In genomic region chr13:48493183-48493582, GRCm38 (mm10) we compare ENCODE assay signal across 17 mouse cellular contexts. TPM values are rescaled to one million over a fixed set of nuclear protein-coding genes. Genes with fewer than 3 reads are reported as not detected.
DNase-seq lines count a peak whose midpoint lies in the region; ATAC-seq lines count a peak whose summit lies in the region.
"Had no signal": no experiment of that assay in that cellular context is flagged by ENCODE, and none has a peak within 500 bp of the region (broad histone marks: within the 10 kb centered on the region; RNA-seq: fewer than 3 reads in every experiment).

No protein-coding gene starts in this region.

- H3K4me1 ChIP-seq in heart, embryonic 13.5 days = peaks cover 24% of the 10 kb centered on the region
- no peaks in the 10 kb centered on the region for H3K4me1 ChIP-seq in intestine, embryonic 15.5 days (replicated peaks)
- H3K4me1 ChIP-seq: stomach, embryonic 15.5 days had no signal

- 0 out of 2 replicates have a peak overlapping the region, but pooled peaks have one; percentile 44 for H3K9ac ChIP-seq in heart, embryonic 13.5 days
- no peak overlapping the region for H3K9ac ChIP-seq in intestine, embryonic 15.5 days
- H3K9ac ChIP-seq: limb, embryonic 12.5 days; liver, postnatal 0 days; midbrain, embryonic 15.5 days; neural tube, embryonic 13.5 days; stomach, embryonic 15.5 days had no signal

- H3K27ac ChIP-seq in heart, embryonic 13.5 days (replicated peaks) = peak overlapping the region; percentile 80
- H3K27ac ChIP-seq in intestine, embryonic 15.5 days = no peak overlapping the region
- H3K27ac ChIP-seq: limb, embryonic 12.5 days; midbrain, embryonic 15.5 days; neural tube, embryonic 13.5 days; stomach, embryonic 15.5 days had no signal

- peak overlapping the region; percentile 40; the same call in 1 of the 2 replicates for H3K4me2 ChIP-seq in heart, embryonic 13.5 days
- no peak overlapping the region for H3K4me2 ChIP-seq in intestine, embryonic 15.5 days (replicated peaks)
- H3K4me2 ChIP-seq: limb, embryonic 12.5 days; midbrain, embryonic 15.5 days; neural tube, embryonic 13.5 days; stomach, embryonic 15.5 days had no signal

- no peak; the same call in 1 of the 2 replicates for ATAC-seq in heart, embryonic 13.5 days (ENCODE audit: extremely low read depth, insufficient number of reproducible peaks, low FRiP score, low TSS enrichment)
- no peak for ATAC-seq in intestine, embryonic 15.5 days
- ATAC-seq: liver, postnatal 0 days; midbrain, embryonic 15.5 days had no signal

- DNase-seq in heart, adult 11 months = peak; percentile 89
- DNase-seq in heart, postnatal 36 days = no peak
- peak; percentile 55 for DNase-seq in 3134 (ENCODE audit: extremely low read depth, insufficient read length, low spot score)
- DNase-seq in NIH3T3 (ENCODE audit: low read depth) = peak; percentile 49
- no peak for DNase-seq in kidney, adult 11 months
- no peak for DNase-seq in cerebellum, adult 18-20 months
- DNase-seq: adrenal gland, postnatal 25 days; cerebellum, adult 11 months; gastrocnemius, postnatal 10 days; kidney, postnatal 10 days; liver, postnatal 0 days had no signal

- intact Hi-C loops in heart, postnatal 36 days (cut with DNase I) = no loop called here

- H3K27me3 ChIP-seq in heart, embryonic 13.5 days (replicated peaks) = no peaks in the 10 kb centered on the region
- H3K27me3 ChIP-seq in intestine, embryonic 15.5 days (replicated peaks) = no peaks in the 10 kb centered on the region
- H3K27me3 ChIP-seq: limb, embryonic 12.5 days; midbrain, embryonic 15.5 days; neural tube, embryonic 13.5 days; stomach, embryonic 15.5 days had no signal

- H3K9me3 ChIP-seq in heart, embryonic 13.5 days = peaks cover 15% of the 10 kb centered on the region
- no peaks in the 10 kb centered on the region for H3K9me3 ChIP-seq in intestine, embryonic 15.5 days
- H3K9me3 ChIP-seq: stomach, embryonic 15.5 days had no signal

- no peak overlapping the region for H3K4me3 ChIP-seq in heart, embryonic 13.5 days
- H3K4me3 ChIP-seq in intestine, embryonic 15.5 days (replicated peaks) = no peak overlapping the region
- H3K4me3 ChIP-seq: limb, embryonic 12.5 days; midbrain, embryonic 15.5 days; neural tube, embryonic 13.5 days; stomach, embryonic 15.5 days had no signal

- H3K36me3 ChIP-seq in heart, embryonic 13.5 days = peaks cover 69% of the 10 kb centered on the region
- H3K36me3 ChIP-seq in intestine, embryonic 15.5 days = peaks cover 23% of the 10 kb centered on the region

- 36% methylated on average over 4 of the region's 5 CpGs for WGBS in heart, embryonic 13.5 days
- WGBS in intestine, embryonic 15.5 days = 77% methylated on average over 5 of the region's 5 CpGs

RNA-seq across cellular contexts. Expression of gene Zfp169, which starts 20.1 kb away (rescaled TPM):
- 1 to 10 TPM; 3.7 to 4.9 TPM for total RNA-seq in heart, postnatal 36 days (2021)
- polyA plus RNA-seq in heart, embryonic 13.5 days (2015; fragmentation: Nextera tagmentation; extraction: Ambion mirVana) = 2.2 and 2.7 TPM in 2 replicates
- 3.0 and 3.1 TPM in 2 replicates for polyA plus RNA-seq in intestine, embryonic 15.5 days (2015; fragmentation: Nextera tagmentation; extraction: Ambion mirVana)

RNA-seq across cellular contexts. Expression of gene A830005F24Rik, which starts 20.2 kb away (rescaled TPM):
- not detected for total RNA-seq in heart, postnatal 36 days (2021)
- polyA plus RNA-seq in heart, embryonic 13.5 days (2015; fragmentation: Nextera tagmentation; extraction: Ambion mirVana) = 0.44 and 0.71 TPM in 2 replicates
- 0.37 and 0.99 TPM in 2 replicates for polyA plus RNA-seq in intestine, embryonic 15.5 days (2015; fragmentation: Nextera tagmentation; extraction: Ambion mirVana)
- total RNA-seq: adrenal gland, postnatal 25 days; gastrocnemius, postnatal 10 days had no signal

Comparison
In these comparisons a context has a peak if more than half of its experiments do, and no peak if none do; other contexts are left out.
1. DNase-seq: peak in heart, adult 11 months (single experiment), 3134 (single experiment) and NIH3T3 (single experiment); none in heart, postnatal 36 days (0 of 2), kidney, adult 11 months (single experiment) and cerebellum, adult 18-20 months (0 of 2).